Comparison of ENCODE assay signal across 15 mouse cellular contexts in the genomic region with DNA sequence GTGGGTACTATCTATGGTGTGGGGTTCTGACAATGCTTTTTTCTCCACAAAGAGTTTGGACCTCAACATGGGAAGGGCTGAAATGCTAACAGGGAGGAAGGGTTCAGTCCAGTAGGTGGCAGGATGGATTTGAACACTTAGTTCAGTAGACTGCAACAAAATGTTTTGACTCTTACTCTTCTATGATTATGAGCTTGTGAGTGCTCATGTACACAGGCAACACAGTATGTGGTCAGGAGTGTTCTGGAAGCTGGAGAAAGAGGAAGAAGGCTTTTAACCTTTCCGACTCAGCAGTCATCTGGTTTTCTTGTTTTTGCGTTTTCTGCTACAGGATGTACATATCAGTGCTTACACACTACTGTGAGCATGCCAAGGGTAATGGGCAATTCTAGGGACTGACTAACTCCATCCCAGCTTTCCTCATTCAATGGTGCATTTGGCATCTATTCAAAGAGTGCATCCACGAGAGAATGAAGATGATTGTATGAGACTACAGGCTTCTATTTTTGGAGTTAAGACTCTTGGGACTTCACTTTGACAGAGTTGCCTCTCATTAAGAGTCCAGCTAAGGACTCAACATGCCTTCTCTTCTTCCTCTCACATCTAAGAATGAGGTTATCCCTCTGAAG.
A peak's percentile ranks its signal among the peaks of the same experiment; 100 is the strongest.
DNase-seq lines count a peak whose midpoint lies in the region; ATAC-seq and TF ChIP-seq lines count a peak whose summit lies in the region.
"Had no signal": no experiment of that assay in that cellular context is flagged by ENCODE, and none has a peak within 500 bp of the region (broad histone marks: within the 10 kb centered on the region; RNA-seq: fewer than 3 reads in every experiment).

No protein-coding gene starts in this region.

- no peaks in the 10 kb centered on the region for H3K27me3 ChIP-seq in hindbrain, postnatal 0 days (ENCODE audit: insufficient read depth, low read length)
- no peaks in the 10 kb centered on the region for H3K27me3 ChIP-seq in hindbrain, embryonic 10.5 days (ENCODE audit: insufficient read depth, poor library complexity, severe bottlenecking)
- H3K27me3 ChIP-seq in thymus, adult 2 months (ENCODE audit: control insufficient read depth, insufficient read depth, low read length), result no peaks in the 10 kb centered on the region
- H3K27me3 ChIP-seq in stomach, postnatal 0 days (ENCODE audit: control insufficient read depth, insufficient read depth, low read length), result no peaks in the 10 kb centered on the region
- H3K27me3 ChIP-seq: embryonic facial prominence, embryonic 13.5 days; liver, embryonic 15.5 days had no signal

- no peaks in the 10 kb centered on the region for H3K9me3 ChIP-seq in hindbrain, postnatal 0 days (ENCODE audit: low read length)
- H3K9me3 ChIP-seq in hindbrain, embryonic 10.5 days, result no peaks in the 10 kb centered on the region
- H3K9me3 ChIP-seq in stomach, postnatal 0 days (ENCODE audit: control insufficient read depth, low read length), result no peaks in the 10 kb centered on the region
- H3K9me3 ChIP-seq: embryonic facial prominence, embryonic 13.5 days; liver, embryonic 15.5 days had no signal

- H3K27ac ChIP-seq in hindbrain, postnatal 0 days, result no peak overlapping the region
- no peak overlapping the region for H3K27ac ChIP-seq in hindbrain, embryonic 10.5 days
- no peak overlapping the region for H3K27ac ChIP-seq in thymus, adult 2 months (ENCODE audit: control insufficient read depth, insufficient read depth, low read length)
- H3K27ac ChIP-seq in stomach, postnatal 0 days (replicated peaks), result no peak overlapping the region
- H3K27ac ChIP-seq: embryonic facial prominence, embryonic 13.5 days; liver, embryonic 15.5 days had no signal

- no peak for ATAC-seq in hindbrain, postnatal 0 days
- peak; percentile 67 for ATAC-seq in granulocyte monocyte progenitor cell, adult 5-6 weeks (replicated peaks; ENCODE audit: poor library complexity, severe bottlenecking)
- ATAC-seq in stomach, postnatal 0 days (ENCODE audit: low FRiP score, low TSS enrichment), result no peak
- ATAC-seq: forebrain, embryonic 14.5 days had no signal

- no peak overlapping the region for H3K9ac ChIP-seq in hindbrain, postnatal 0 days (replicated peaks; ENCODE audit: low read length)
- no peak overlapping the region for H3K9ac ChIP-seq in stomach, postnatal 0 days (ENCODE audit: low read length)
- H3K9ac ChIP-seq: embryonic facial prominence, embryonic 13.5 days; liver, embryonic 15.5 days had no signal

- WGBS in hindbrain, postnatal 0 days, result 49% methylated on average over 3 of the region's 3 CpGs
- 74% methylated on average over 3 of the region's 3 CpGs for WGBS in hindbrain, embryonic 10.5 days
- WGBS in thymus, adult 2 months, result 47% methylated on average over 3 of the region's 3 CpGs
- WGBS in stomach, postnatal 0 days, result 60% methylated on average over 3 of the region's 3 CpGs

- H3K4me2 ChIP-seq in hindbrain, postnatal 0 days (ENCODE audit: low read depth, low read length), result no peak overlapping the region
- no peak overlapping the region for H3K4me2 ChIP-seq in stomach, postnatal 0 days (replicated peaks; ENCODE audit: low read depth)
- H3K4me2 ChIP-seq: embryonic facial prominence, embryonic 13.5 days; liver, embryonic 15.5 days had no signal

- peak; percentile 30; the same call in 1 of the 2 replicates for TF ChIP-seq CTCF in hindbrain, postnatal 0 days (IDR thresholded peaks at IDR 0.05; ENCODE audit: low read depth)
- TF ChIP-seq CTCF in thymus, adult 2 months (IDR thresholded peaks at IDR 0.05; ENCODE audit: borderline replicate concordance, control insufficient read depth, extremely low read depth, insufficient read depth, low read length, poor library complexity), result no peak
- TF ChIP-seq CTCF in stomach, postnatal 0 days (IDR thresholded peaks at IDR 0.05; ENCODE audit: low read depth), result peak; percentile 13; the same call in 1 of the 2 replicates

- H3K4me3 ChIP-seq in hindbrain, postnatal 0 days (ENCODE audit: low read length), result no peak overlapping the region
- H3K4me3 ChIP-seq in hindbrain, embryonic 10.5 days, result no peak overlapping the region
- no peak overlapping the region for H3K4me3 ChIP-seq in thymus, adult 2 months (ENCODE audit: control insufficient read depth, insufficient read depth, low read length)
- H3K4me3 ChIP-seq in stomach, postnatal 0 days (ENCODE audit: low read depth, low read length), result no peak overlapping the region
- H3K4me3 ChIP-seq: embryonic facial prominence, embryonic 13.5 days; liver, embryonic 15.5 days had no signal

- H3K4me1 ChIP-seq in hindbrain, postnatal 0 days (ENCODE audit: insufficient read depth, low read length), result no peaks in the 10 kb centered on the region
- H3K4me1 ChIP-seq in hindbrain, embryonic 10.5 days (replicated peaks), result no peaks in the 10 kb centered on the region
- no peaks in the 10 kb centered on the region for H3K4me1 ChIP-seq in thymus, adult 2 months (replicated peaks; ENCODE audit: control insufficient read depth, insufficient read depth, low read length)
- no peaks in the 10 kb centered on the region for H3K4me1 ChIP-seq in stomach, postnatal 0 days (replicated peaks; ENCODE audit: control insufficient read depth, insufficient read depth)
- H3K4me1 ChIP-seq: embryonic facial prominence, embryonic 13.5 days; liver, embryonic 15.5 days had no signal

- H3K36me3 ChIP-seq in hindbrain, postnatal 0 days (ENCODE audit: insufficient read depth, low read length), result no peaks in the 10 kb centered on the region
- no peaks in the 10 kb centered on the region for H3K36me3 ChIP-seq in hindbrain, embryonic 10.5 days
- H3K36me3 ChIP-seq in thymus, adult 2 months (ENCODE audit: control insufficient read depth, insufficient read depth, low read length), result peaks cover 7% of the 10 kb centered on the region
- no peaks in the 10 kb centered on the region for H3K36me3 ChIP-seq in stomach, postnatal 0 days (ENCODE audit: control insufficient read depth, insufficient read depth, low read length)
- H3K36me3 ChIP-seq: embryonic facial prominence, embryonic 13.5 days; liver, embryonic 15.5 days had no signal

- DNase-seq in hindbrain, postnatal 0 days (ENCODE audit: low spot score), result peak; percentile 40
- DNase-seq in hindbrain, embryonic 10.5 days (ENCODE audit: low spot score), result no peak
- DNase-seq in thymus, adult 2 months, result peak; percentile 13
- no peak for DNase-seq in thymus, postnatal 4 days
- no peak for DNase-seq in stomach, postnatal 0 days (ENCODE audit: low spot score)
- no peak for DNase-seq in cerebellum, adult 11-12 months
- no peak for DNase-seq in cerebellum, adult 9-11 months
- DNase-seq: cerebellum, adult 18-20 months; gastrocnemius, postnatal 10 days; kidney, postnatal 4 days; midbrain, embryonic 14.5 days had no signal

- no peak for TF ChIP-seq EP300 in stomach, postnatal 0 days (optimal IDR thresholded peaks at IDR 0.05)

- no peak for TF ChIP-seq POLR2A in thymus, adult 2 months (IDR thresholded peaks at IDR 0.05; ENCODE audit: control insufficient read depth, extremely low read depth, insufficient read depth, low read length, poor library complexity)

Comparison
In these comparisons a context has a peak if more than half of its experiments do, and no peak if none do; other contexts are left out.
1. DNase-seq: peak in hindbrain, postnatal 0 days (single experiment) and thymus, adult 2 months (single experiment); none in hindbrain, embryonic 10.5 days (single experiment), thymus, postnatal 4 days (single experiment), stomach, postnatal 0 days (single experiment), cerebellum, adult 11-12 months (single experiment) and cerebellum, adult 9-11 months (single experiment).